Mouse (Mus musculus): Measurements from ENCODE around the gene Dclk1.

Dclk1 gene

GRCm38 (mm10) chr3:55330496-55330895 is 88.3 kb downstream of the Dclk1 start:
- no peak for DNase-seq (ENCODE audit: extremely low read depth, insufficient read length, low spot score)

DNA sequence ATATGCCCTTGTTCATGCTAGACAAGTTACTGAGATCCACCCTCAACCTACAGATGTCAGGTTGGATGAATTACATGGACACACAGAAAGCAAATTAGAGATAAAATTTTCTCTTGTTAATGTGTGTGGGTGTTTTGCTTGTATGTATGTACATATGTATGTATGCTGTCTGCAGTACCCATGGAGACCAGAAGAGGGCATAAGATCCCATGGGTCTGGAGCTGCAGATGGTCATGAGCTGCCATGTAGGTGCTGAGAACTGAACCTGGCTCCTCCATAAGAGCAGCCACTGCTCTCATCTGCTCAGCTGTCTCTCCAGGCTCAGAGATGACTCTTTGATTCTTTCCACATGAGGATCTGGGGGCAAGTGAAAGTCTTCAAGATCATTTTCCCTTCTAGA is 89.5 kb downstream of the Dclk1 start:
- DNase-seq (ENCODE audit: extremely low read depth, insufficient read length, low spot score), result no peak

DNA sequence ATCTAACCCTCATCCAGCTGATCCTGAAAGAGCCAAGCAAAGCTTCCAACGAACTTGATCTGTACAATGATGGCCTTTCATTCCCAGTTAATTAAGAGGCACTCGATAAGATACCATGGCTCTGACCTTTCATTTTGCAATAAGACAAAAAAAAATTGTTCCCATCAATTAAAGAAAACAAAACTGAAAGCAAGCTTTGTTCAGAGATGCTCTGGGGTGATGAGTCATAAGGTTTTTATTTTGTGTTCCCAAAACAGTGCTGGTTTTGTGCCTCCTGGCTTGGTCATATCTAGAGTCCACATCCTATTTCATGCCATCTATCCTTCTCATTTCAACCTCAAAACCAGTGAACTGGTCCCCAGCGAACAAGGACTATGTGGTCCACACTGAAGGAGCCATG is 91.3 kb downstream of the Dclk1 start:
- DNase-seq (ENCODE audit: extremely low read depth, insufficient read length, low spot score), result no peak

GRCm38 (mm10) chr3:55336895-55337294 is 94.7 kb downstream of the Dclk1 start:
- no peak for DNase-seq (ENCODE audit: extremely low read depth, insufficient read length, low spot score)

DNA sequence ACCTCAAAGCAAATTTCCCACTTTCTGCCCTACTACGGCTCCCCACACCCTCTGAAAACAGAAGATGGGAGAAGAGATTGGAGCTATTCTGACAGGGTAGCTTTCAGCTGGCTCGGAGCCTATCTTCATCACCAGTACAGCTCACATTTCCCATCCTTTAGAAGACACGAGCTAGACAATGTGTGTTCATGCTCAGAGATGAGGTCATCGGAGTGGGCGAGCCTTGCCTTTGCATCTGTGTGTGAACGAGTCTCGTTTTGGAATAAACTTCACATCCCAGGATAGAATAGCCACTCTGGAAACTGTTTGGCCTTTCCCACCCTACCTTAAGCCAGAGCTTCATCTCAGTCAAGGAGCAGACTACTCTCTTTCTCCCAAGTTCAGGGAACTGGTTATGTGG is 95.5 kb downstream of the Dclk1 start:
- DNase-seq (ENCODE audit: extremely low read depth, insufficient read length, low spot score), result no peak

DNA sequence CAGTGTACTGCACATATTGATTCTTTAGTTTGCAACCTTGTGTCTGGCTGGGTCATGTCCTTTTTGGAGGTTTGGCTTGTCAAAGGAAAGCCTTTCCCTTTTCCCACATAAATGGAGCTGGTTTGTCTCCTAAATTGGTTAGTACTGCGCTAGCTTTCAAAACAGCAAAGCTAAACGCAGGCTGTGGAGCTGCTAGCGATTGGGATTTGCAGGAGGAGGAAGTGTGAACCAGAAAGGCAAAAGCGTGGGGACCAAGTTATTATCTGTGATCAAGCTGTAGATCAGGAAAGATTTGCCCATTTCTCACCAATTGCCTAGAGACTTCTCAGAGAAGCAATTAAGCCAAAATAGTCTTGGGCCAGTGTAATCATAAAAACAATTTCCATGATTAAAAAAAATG is 100.3 kb downstream of the Dclk1 start:
- no peak for DNase-seq (ENCODE audit: extremely low read depth, insufficient read length, low spot score)

GRCm38 (mm10) chr3:55347371-55348025 is 105.3 kb downstream of the Dclk1 start:
- DNase-seq (ENCODE audit: extremely low read depth, insufficient read length, low spot score), result no peak

- DNase-seq (ENCODE audit: extremely low read depth, insufficient read length, low spot score), result no peak
Measured at GRCm38 (mm10) chr3:55348026-55348390, 105.8 kb downstream of the Dclk1 start.

GRCm38 (mm10) chr3:55350194-55350593 is 108.0 kb downstream of the Dclk1 start:
- no peak for DNase-seq (ENCODE audit: extremely low read depth, insufficient read length, low spot score)

DNA sequence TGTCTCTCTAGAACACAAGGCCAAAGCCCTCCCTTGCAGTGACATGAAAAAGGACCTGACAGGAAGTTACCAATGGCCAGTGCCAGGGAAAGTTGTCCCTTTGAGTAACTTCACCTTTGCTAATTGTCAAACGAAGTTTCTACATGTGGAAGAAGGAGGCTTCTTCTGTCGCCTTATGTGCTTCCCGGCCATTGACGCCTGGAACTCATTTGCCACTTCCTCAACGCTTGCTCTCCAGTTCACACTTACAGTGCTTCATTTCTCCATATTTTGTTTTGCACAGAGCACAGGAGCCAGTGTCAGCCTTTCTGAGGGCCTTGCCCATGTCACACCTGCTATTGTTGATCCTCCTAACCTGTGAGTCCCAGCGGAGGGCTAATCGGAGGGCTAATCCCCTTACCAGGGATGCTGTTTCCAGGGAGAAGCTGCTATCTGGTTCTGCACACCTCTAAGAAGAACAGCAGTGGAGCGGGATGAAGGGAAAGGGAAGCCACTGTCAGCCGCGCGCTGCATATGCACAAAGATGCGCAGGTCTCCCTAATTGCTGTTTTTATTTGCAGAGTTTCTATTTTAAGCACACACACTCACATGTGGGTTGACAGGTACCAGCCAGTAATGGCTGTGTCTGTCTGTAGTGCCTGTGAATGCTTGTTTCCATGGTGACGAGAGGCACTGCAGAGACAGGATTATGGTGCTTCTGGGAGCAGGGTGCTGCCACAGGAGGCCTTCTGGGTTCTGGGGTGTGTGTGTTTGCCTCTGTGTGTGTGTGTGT is 109.3 kb downstream of the Dclk1 start:
- DNase-seq (ENCODE audit: extremely low read depth, insufficient read length, low spot score), result no peak

DNA sequence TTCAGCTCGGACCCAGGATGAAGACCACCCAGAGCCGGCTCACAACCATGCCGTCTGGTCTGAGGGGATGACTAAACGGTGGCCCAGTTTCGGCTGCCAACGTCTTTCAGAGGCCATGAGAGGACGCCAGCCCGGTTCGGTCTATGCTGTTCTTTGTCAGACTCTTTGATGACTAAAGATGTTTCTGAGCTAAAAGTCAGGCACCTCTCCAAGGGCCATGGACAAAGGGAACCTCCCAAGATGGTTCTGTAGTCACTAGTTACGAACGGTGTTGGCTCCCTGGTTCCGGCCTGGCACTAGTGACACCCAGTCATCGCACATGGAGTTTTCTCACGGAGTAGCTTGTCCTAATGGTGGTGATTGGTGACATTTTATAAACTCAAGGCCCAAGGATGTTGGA is 110.4 kb downstream of the Dclk1 start:
- no peak for DNase-seq (ENCODE audit: extremely low read depth, insufficient read length, low spot score)

DNA sequence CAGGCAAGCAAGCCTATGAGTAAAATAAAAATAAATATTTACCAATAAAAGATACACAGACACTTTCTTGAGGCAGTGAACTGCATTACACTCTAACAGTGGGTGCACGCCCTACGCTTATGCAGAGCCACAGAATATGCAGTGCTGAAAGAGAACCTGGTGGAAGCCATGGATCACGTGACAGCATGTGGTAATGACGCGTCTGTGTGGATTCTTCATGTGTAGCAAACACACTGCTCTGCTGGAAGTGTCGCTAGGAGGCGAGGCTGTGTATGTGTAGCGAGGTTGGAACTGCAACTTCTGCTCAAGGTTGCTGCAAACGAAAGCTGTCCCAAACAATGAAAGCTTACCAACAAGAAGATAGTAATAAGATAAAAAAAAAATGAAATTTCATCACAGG is 111.0 kb downstream of the Dclk1 start:
- DNase-seq (ENCODE audit: extremely low read depth, insufficient read length, low spot score), result no peak

GRCm38 (mm10) chr3:55353909-55354511 is 111.8 kb downstream of the Dclk1 start:
- DNase-seq (ENCODE audit: extremely low read depth, insufficient read length, low spot score), result peak; percentile 78

DNA sequence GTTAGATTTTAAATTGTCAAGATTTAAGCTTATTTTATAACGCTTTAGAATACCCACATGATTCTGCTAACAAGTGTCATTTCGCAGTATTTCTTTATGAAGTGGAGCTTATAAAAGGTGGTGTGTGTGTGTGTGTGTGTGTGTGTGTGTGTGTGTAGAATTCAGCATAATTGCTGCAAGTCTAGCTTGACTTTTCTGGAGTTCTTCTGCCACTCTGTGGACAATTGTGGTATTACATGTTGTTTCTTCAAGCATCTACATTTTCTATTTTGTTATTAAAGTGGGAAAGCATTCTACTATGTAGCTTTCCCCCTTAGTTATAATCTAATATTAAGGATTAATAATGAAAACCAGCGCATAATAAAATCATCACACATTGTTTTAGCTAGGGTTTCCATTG is 112.6 kb downstream of the Dclk1 start:
- peak; percentile 54 for DNase-seq (ENCODE audit: extremely low read depth, insufficient read length, low spot score)

- DNase-seq (ENCODE audit: extremely low read depth, insufficient read length, low spot score), result no peak
Measured at GRCm38 (mm10) chr3:55358486-55358885, 116.3 kb downstream of the Dclk1 start.

- no peak for DNase-seq (ENCODE audit: extremely low read depth, insufficient read length, low spot score)
Measured at GRCm38 (mm10) chr3:55360836-55361235, 118.7 kb downstream of the Dclk1 start.

DNA sequence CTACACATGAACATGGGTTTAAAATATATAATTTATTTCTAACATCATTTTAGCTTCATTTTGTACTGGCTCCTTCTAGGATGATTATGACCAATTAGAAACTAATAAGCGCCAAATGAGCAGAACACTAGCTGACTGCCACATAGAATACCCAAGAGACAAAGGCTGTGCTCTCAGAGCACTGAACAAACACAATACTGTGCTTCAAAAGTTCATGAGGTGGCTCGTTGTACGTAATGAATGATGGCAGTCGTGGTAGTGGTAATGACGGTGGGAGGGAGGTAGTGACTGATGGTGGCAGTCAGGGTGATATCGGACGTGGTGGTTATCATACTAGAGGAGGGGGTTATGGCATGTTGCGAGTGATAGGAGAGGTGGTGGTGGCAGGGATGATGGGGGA is 125.0 kb downstream of the Dclk1 start:
- no peak for DNase-seq (ENCODE audit: extremely low read depth, insufficient read length, low spot score)

DNA sequence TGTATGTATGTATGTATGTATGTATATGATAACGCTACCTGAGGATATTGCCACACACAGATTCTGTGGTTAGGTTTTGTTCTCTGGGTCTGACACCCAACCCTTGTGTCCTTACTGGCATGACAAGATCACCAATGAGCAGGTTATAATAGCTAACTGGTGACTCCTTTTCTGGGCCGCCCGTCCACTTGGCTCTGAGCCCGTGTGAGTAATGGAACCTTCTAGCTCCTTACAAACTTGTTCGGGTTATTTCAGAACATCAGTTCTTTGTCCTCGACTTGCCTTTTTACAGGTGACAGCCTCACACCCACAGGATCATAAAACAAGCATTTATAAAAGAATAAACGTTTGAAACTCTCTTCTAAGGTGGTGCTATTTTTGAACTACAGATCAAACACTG is 127.0 kb downstream of the Dclk1 start:
- no peak for DNase-seq (ENCODE audit: extremely low read depth, insufficient read length, low spot score)

DNA sequence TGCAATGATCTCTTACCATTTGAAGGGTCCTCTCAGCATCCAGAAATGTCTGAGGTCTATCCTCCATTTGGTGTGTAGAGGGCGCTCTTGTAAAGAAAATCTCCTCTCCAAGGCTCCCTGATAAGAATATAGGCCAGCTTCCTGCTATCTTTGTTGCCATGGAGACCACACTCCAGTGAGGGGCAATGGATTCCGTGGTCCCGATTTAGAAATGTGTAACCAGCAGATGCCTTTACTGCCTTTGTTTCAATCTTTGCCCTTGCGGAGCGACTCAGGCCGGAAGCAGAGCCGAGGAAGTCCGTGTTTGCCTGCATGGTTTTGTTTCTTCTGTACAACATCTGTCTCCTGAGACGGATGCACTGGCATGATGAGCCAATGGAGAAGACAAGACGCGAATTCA is 131.5 kb downstream of the Dclk1 start:
- DNase-seq (ENCODE audit: extremely low read depth, insufficient read length, low spot score), result no peak

GRCm38 (mm10) chr3:55378591-55378990 is 136.4 kb downstream of the Dclk1 start:
- DNase-seq (ENCODE audit: extremely low read depth, insufficient read length, low spot score), result no peak

DNA sequence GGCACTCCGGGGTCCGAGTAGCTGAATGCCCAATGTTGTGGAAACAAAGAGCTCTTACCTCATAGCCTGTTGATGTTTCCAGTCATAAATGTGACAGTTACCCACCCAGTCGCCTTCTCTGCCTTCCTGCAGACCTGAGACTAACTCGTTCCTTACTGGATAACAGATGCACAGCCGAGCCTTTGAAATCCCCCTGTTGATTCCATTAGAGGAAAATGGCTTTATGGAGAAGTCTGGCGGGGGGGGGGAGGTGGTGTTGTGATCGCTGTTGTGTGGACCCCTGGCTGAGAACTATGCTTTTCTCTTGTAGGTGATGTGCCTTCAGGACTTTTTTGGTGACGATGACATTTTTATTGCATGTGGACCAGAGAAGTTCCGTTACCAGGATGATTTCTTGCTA is 138.3 kb downstream of the Dclk1 start:
- DNase-seq (ENCODE audit: extremely low read depth, insufficient read length, low spot score), result no peak

GRCm38 (mm10) chr3:55392605-55393004 is 150.4 kb downstream of the Dclk1 start:
- no peak for DNase-seq (ENCODE audit: extremely low read depth, insufficient read length, low spot score)
